Mouse (Mus musculus): ENCODE results near the gene Vamp3. TPM values are rescaled to one million over a fixed set of nuclear protein-coding genes. Genes with fewer than 3 reads are reported as not detected.
A peak's percentile ranks its signal among the peaks of the same experiment; 100 is the strongest.
"Not testable (repeated sequence)": the region's sequence is repeated elsewhere in the genome, so short reads cannot be mapped to it uniquely, and the experiment has no call there.

Vamp3 gene
- polyA plus RNA-seq, 1 experiment: not detected

DNA sequence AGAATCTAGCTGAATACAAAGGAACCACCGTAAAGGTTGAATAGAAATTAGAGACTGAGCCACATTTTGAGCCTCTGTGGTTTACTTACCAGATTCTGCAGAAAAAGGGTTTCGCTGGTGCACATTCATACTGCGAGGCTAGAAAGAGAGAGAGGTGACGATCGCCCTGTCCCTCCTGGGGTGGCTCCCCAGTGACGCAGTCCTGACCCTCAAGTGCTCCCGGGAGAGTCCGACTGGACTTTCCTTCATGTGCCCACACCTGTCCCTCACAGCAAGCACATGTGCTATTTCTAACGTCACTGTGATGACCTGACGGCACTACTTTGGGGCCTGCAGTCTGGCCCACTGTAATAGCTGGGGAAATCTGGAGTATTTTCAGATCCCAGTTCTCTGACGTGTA, 20.0 kb downstream of the Vamp3 start:
- 91% methylated on average over 11 of the region's 11 CpGs for WGBS
- Histone ChIP-seq H3K4me1 (ENCODE audit: control insufficient read depth, insufficient read depth, low read length) (peaks cover 9% of the 10 kb centered on the region), H3K4me3 (ENCODE audit: insufficient read depth, low read depth, low read length) (no peak overlapping the region), H3K27ac (ENCODE audit: insufficient read depth, low read depth, low read length) (no peak overlapping the region)
- no peak for TF ChIP-seq POLR2A (IDR thresholded peaks at IDR 0.05; ENCODE audit: insufficient read depth, low read depth, low read length)
- TF ChIP-seq CTCF (IDR thresholded peaks at IDR 0.05; ENCODE audit: insufficient read depth, low read depth, low read length): no peak

DNA sequence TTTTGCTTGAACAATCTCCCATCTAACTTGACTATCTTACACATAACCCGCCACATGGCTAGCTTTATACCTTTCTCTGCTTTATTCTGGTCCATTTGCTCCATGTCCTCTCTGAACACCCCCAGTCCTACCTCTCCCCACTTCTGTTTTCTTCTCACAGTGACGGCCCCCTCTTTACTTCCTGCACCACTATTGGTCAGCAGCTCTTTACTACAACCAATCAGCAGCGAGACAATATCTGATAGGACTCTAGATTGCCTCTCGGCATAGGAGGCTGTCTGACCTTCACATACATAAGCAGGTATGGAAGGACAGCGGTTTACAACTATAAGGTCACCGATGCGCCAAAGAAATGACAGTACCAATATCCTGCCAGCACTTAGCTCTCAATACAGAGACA, 21.2 kb downstream of the Vamp3 start:
- 92% methylated on average over 7 of the region's 7 CpGs for WGBS
- no peak overlapping the region for H3K27ac ChIP-seq (ENCODE audit: insufficient read depth, low read depth, low read length)
- H3K4me3 ChIP-seq (ENCODE audit: insufficient read depth, low read depth, low read length): no peak overlapping the region
- TF ChIP-seq POLR2A (IDR thresholded peaks at IDR 0.05; ENCODE audit: insufficient read depth, low read depth, low read length) (no peak), CTCF (IDR thresholded peaks at IDR 0.05; ENCODE audit: insufficient read depth, low read depth, low read length) (no peak)
- H3K4me1 ChIP-seq (ENCODE audit: control insufficient read depth, insufficient read depth, low read length): peaks cover 3% of the 10 kb centered on the region

DNA sequence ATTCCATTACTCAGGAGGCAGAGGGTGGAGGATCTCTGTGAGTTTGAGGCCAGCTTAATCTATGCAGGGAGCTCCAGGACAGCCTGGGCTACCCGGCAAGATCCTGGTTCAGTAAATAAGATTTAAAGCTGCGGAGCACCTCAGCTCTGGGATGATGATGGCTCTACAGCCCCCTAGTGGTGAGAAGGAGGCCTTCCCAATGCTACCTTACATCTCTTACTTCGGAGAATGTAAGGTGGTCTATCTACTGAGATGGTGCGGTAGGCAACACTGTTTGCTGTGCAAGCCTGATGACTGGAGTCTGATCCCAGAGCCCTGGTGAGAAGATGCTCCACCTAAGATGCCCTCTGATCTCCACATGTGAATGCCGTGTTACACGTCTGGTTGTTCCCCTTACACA, 30.8 kb downstream of the Vamp3 start:
- H3K4me1 ChIP-seq (ENCODE audit: control insufficient read depth, insufficient read depth, low read length): no peaks in the 10 kb centered on the region
- no peak overlapping the region for H3K27ac ChIP-seq (ENCODE audit: insufficient read depth, low read depth, low read length)
- no peak overlapping the region for H3K4me3 ChIP-seq (ENCODE audit: insufficient read depth, low read depth, low read length)
- no peak for TF ChIP-seq POLR2A (IDR thresholded peaks at IDR 0.05; ENCODE audit: insufficient read depth, low read depth, low read length)
- no peak for TF ChIP-seq CTCF (IDR thresholded peaks at IDR 0.05; ENCODE audit: insufficient read depth, low read depth, low read length)
- 48% methylated on average over 6 of the region's 6 CpGs for WGBS

DNA sequence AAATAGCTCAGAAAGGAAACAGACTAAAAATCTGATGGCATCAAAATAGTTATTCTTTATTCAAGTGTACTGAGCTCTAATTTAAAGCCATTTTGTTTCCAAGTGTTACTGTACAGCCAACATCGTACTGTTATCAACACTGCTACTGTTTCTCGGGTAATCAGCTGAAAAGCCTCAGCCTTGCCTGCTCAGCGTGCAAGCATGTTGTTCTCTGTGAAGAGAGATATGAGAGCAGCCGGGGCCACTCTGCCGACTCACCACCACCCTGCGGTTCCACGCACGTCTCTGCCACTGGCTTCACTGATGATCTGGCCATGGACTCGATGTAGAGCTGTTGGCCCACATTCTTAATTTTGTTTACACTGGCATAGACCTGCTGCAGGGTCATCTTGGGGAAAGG, 33.6 kb downstream of the Vamp3 start:
- WGBS: 85% methylated on average over 9 of the region's 9 CpGs
- Histone ChIP-seq H3K4me1 (ENCODE audit: control insufficient read depth, insufficient read depth, low read length) (no peaks in the 10 kb centered on the region), H3K4me3 (ENCODE audit: insufficient read depth, low read depth, low read length) (no peak overlapping the region), H3K27ac (ENCODE audit: insufficient read depth, low read depth, low read length) (no peak overlapping the region)
- TF ChIP-seq POLR2A (IDR thresholded peaks at IDR 0.05; ENCODE audit: insufficient read depth, low read depth, low read length): no peak
- TF ChIP-seq CTCF (IDR thresholded peaks at IDR 0.05; ENCODE audit: insufficient read depth, low read depth, low read length): no peak

DNA sequence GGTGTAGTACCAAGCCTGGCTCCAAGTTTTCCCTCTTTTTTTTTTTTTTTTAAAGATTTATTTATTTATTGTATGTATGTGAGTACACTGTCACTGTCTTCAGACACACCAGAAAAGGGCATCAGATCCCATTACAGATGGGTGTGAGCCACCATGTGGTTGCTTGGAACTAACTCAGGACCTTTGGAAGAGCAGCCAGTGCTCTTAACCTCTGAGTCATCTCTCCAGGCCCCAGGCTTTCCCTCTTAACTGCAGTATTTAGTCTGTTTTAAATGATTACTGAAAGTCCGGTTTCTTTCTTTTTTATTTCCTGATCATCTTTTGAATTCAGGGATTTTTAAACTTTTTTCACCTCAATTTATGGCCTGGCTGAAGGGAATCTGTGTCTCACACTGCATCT, 40.4 kb downstream of the Vamp3 start:
- not testable (repeated sequence) for H3K4me1 ChIP-seq (ENCODE audit: control insufficient read depth, insufficient read depth, low read length); H3K4me3 ChIP-seq (ENCODE audit: insufficient read depth, low read depth, low read length); H3K27ac ChIP-seq (ENCODE audit: insufficient read depth, low read depth, low read length)
- 95% methylated on average over 1 of the region's 1 CpGs for WGBS

DNA sequence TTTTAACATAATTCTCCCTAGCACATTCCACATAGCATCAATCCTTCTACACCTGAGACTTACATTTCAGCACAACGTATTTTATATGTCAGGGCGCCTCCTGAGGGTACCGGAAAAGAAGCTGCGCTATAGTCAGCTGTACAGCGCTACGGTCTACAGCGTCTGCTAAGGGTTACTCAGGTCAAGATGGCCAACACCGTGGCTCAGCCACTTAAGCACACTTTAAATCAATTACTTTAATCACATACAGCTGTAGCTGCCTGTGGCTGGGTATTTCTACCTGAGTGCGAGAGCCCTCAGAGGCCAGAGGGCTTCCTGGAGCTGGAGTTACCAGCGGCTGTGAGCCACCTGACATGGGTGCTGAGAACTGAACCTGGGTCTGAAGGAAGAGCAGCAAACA, 41.8 kb downstream of the Vamp3 start:
- Histone ChIP-seq H3K4me1 (ENCODE audit: control insufficient read depth, insufficient read depth, low read length) (no peaks in the 10 kb centered on the region), H3K4me3 (ENCODE audit: insufficient read depth, low read depth, low read length) (no peak overlapping the region), H3K27ac (ENCODE audit: insufficient read depth, low read depth, low read length) (no peak overlapping the region)
- 94% methylated on average over 10 of the region's 10 CpGs for WGBS
- TF ChIP-seq POLR2A (IDR thresholded peaks at IDR 0.05; ENCODE audit: insufficient read depth, low read depth, low read length): no peak
- no peak for TF ChIP-seq CTCF (IDR thresholded peaks at IDR 0.05; ENCODE audit: insufficient read depth, low read depth, low read length)

DNA sequence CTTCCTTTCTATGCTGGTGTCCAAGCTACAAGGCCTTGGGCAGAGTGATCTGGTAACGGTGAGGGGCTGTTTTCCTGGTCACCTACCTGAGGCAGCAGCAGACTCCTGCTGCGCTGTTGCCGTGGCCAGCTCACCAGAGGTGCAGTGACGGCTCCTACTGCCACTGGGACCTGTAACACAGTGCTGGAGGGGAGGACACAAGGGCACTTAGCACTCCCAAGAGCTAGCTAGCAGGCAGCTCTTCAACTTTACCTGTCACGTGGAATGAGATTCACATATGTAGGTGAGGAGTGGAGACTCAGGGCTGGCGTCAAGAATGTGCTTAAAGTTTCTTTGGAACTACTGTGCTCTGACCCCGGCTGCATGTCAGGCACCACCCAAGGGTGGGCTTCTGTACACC, 47.4 kb downstream of the Vamp3 start:
- TF ChIP-seq CTCF (IDR thresholded peaks at IDR 0.05; ENCODE audit: insufficient read depth, low read depth, low read length) (no peak), POLR2A (IDR thresholded peaks at IDR 0.05; ENCODE audit: insufficient read depth, low read depth, low read length) (no peak)
- Histone ChIP-seq H3K4me3 (ENCODE audit: insufficient read depth, low read depth, low read length) (no peak overlapping the region), H3K27ac (ENCODE audit: insufficient read depth, low read depth, low read length) (no peak overlapping the region), H3K4me1 (ENCODE audit: control insufficient read depth, insufficient read depth, low read length) (no peaks in the 10 kb centered on the region)
- 94% methylated on average over 7 of the region's 7 CpGs for WGBS

DNA sequence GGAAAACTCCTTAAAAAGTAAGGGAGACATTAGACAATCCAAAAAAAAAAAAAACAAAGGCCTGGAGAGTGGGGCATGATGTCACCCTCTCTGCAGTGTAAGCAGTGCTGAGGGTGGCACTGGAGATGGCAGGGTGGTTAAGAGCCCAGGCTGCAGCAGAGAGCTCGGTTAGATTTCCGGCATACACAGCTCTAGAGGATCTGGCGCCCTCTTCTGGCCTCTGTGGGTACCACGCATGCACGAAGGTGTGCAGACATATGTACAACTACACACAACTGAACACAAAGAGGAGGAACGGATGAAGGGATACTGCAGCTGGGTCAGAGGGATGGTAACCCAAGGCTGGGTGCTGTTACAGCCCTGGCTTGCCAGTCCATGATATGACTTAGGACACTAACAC, 50.8 kb downstream of the Vamp3 start:
- H3K27ac ChIP-seq (ENCODE audit: insufficient read depth, low read depth, low read length): no peak overlapping the region
- no peaks in the 10 kb centered on the region for H3K4me1 ChIP-seq (ENCODE audit: control insufficient read depth, insufficient read depth, low read length)
- H3K4me3 ChIP-seq (ENCODE audit: insufficient read depth, low read depth, low read length): no peak overlapping the region
- TF ChIP-seq CTCF (IDR thresholded peaks at IDR 0.05; ENCODE audit: insufficient read depth, low read depth, low read length) (peak; percentile 34; the same call in 1 of the 2 replicates), POLR2A (IDR thresholded peaks at IDR 0.05; ENCODE audit: insufficient read depth, low read depth, low read length) (no peak)
- 51% methylated on average over 6 of the region's 6 CpGs for WGBS

DNA sequence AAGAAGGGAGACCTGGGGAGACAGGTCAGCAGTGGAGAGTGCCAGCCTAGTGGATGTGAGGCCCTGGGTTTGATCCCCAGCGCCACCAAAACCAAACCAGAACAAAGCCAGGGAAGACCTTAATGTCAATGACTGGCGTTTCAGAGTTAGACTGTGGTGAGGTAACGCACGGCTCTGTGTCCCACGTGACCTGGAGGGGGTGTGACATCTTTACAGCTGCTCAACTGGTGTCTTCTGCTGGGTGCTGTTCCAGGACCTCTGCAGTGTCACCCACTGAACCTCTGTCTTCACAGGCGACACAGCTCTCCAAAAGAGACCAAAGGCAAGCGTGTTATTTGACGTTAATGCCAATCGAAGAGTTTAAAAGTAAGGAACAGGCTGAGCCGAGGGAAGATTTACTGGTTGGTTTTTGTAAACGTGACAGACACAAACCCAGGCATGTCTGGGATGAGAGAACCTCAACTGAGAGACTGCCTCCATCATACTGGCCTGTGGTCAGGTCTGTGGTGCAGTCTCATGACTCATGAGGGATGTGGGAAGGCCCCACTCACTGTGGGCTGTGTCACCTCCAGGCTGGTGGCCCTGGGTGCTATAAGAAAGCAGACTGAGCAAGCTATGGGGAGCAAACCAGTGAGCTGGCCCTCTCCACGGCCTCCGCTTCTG, 52.0 kb downstream of the Vamp3 start:
- H3K27ac ChIP-seq (ENCODE audit: insufficient read depth, low read depth, low read length): no peak overlapping the region
- H3K4me3 ChIP-seq (ENCODE audit: insufficient read depth, low read depth, low read length): no peak overlapping the region
- TF ChIP-seq CTCF (IDR thresholded peaks at IDR 0.05; ENCODE audit: insufficient read depth, low read depth, low read length): no peak
- no peak for TF ChIP-seq POLR2A (IDR thresholded peaks at IDR 0.05; ENCODE audit: insufficient read depth, low read depth, low read length)
- 95% methylated on average over 13 of the region's 13 CpGs for WGBS
- H3K4me1 ChIP-seq (ENCODE audit: control insufficient read depth, insufficient read depth, low read length): no peaks in the 10 kb centered on the region

DNA sequence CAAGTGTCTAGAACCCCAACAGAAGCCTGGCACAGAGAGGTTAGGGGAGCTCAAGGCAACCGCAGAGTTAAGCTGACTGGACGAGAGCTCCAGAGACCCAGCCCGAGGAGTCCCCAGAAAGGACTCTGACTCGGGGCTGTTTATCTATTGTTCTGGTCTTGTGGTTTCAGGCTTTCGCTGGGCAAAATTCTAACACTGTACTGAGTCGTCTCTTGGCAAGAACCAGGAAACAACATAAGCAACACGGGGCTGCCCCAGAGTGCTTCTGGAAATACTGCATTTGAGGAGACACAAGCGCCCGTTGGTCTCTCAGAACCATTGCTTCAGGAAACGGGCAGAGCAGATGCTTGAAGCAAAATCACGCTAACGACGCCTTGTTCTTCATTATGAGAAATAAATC, 56.4 kb downstream of the Vamp3 start:
- 63% methylated on average over 13 of the region's 13 CpGs for WGBS
- TF ChIP-seq CTCF (IDR thresholded peaks at IDR 0.05; ENCODE audit: insufficient read depth, low read depth, low read length) (no peak), POLR2A (IDR thresholded peaks at IDR 0.05; ENCODE audit: insufficient read depth, low read depth, low read length) (no peak)
- peaks cover 15% of the 10 kb centered on the region for H3K4me1 ChIP-seq (ENCODE audit: control insufficient read depth, insufficient read depth, low read length)
- H3K4me3 ChIP-seq (ENCODE audit: insufficient read depth, low read depth, low read length): no peak overlapping the region
- H3K27ac ChIP-seq (ENCODE audit: insufficient read depth, low read depth, low read length): no peak overlapping the region
